Mouse (Mus musculus): Measurements from ENCODE around the gene Gm5072. TPM values are rescaled to one million over a fixed set of nuclear protein-coding genes. Genes with fewer than 3 reads are reported as not detected.

The Gm5072 gene
- not detected in 2 replicates for polyA plus RNA-seq (2021; fragmentation: Nextera tagmentation)
- long read RNA-seq, experiment 1: 0 reads
- long read RNA-seq, experiment 2: 0 reads

DNA sequence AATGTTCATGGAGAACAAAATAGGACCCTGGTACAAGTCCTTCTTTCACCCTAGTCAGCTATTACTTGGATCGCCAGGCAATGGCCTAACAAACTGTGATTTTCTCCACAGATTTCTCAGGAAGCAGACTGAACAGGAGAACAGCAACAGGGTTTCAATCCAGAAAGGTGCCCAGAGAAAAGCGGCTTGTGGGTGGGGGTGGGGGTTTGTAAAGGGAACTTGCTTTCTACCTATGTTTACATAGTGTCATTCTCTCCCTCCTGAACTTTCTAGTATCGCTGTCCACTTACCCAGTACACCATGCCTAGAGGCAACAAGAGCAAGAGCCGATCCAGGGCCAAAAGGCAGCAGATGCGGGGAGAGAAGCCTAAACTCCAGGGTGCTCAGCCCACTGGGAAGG, at the start of gene Gm5072:
Gene Gm5072 (plus strand): TSS at position 301 of the 400 bp plus-strand sequence.

Other genes with a start within 250 kb of the Gm5072 start
- not detected in 2 replicates for gene Mageb2, start 60.8 kb upstream of the Gm5072 start, polyA plus RNA-seq (2021; fragmentation: Nextera tagmentation)
- not detected in 2 replicates for gene Gm8914, start 87.6 kb downstream of the Gm5072 start, polyA plus RNA-seq (2021; fragmentation: Nextera tagmentation)
- not detected in 2 replicates for gene 1700084M14Rik, start 183.4 kb downstream of the Gm5072 start, polyA plus RNA-seq (2021; fragmentation: Nextera tagmentation)
- gene Gm14781, start 239.7 kb downstream of the Gm5072 start, polyA plus RNA-seq (2021; fragmentation: Nextera tagmentation): not detected in 2 replicates